In the genomic region with DNA sequence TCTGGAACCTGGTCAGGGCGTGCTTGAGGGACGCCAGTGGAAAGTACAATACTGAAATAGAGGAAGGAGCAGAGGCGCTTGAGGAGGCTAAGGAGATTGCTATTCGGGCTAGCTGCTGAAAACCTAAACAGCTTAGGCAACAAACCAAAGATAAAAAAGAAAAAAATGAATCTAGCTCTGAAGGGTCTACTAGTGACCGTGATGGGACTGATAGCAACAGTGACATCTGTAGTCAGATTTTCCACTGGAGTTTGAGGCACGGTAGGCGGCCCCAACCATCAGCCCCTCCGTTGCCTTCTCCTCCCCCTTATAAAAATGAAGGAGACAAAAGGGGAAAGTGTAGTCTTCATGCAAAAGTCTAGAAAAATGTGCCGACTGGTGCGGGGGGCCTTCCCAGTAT, we compare ENCODE assay signal across 26 mouse cellular contexts.
"Had no signal": no experiment of that assay in that cellular context is flagged by ENCODE, and none has a peak within 500 bp of the region (broad histone marks: within the 10 kb centered on the region; RNA-seq: fewer than 3 reads in every experiment).

No protein-coding gene starts in this region.

- ATAC-seq: forebrain, embryonic 13.5 days; forebrain, embryonic 14.5 days; forebrain, embryonic 15.5 days; forebrain, embryonic 16.5 days; forebrain, postnatal 0 days had no signal

- H3K27ac ChIP-seq: embryonic facial prominence, embryonic 10.5 days; embryonic facial prominence, embryonic 12.5 days; embryonic facial prominence, embryonic 13.5 days; embryonic facial prominence, embryonic 15.5 days; forebrain, embryonic 10.5 days; forebrain, embryonic 12.5 days; forebrain, embryonic 13.5 days; forebrain, embryonic 15.5 days; gastrocnemius, adult 2 months; heart, adult 2 months had no signal

- H3K36me3 ChIP-seq: embryonic facial prominence, embryonic 10.5 days; embryonic facial prominence, embryonic 12.5 days; embryonic facial prominence, embryonic 13.5 days; embryonic facial prominence, embryonic 15.5 days; forebrain, embryonic 10.5 days; forebrain, embryonic 12.5 days; forebrain, embryonic 15.5 days had no signal

- H3K4me1 ChIP-seq: embryonic facial prominence, embryonic 10.5 days; embryonic facial prominence, embryonic 12.5 days; embryonic facial prominence, embryonic 13.5 days; embryonic facial prominence, embryonic 15.5 days; forebrain, embryonic 10.5 days; forebrain, embryonic 12.5 days; forebrain, embryonic 13.5 days; forebrain, embryonic 15.5 days had no signal

- H3K9me3 ChIP-seq: embryonic facial prominence, embryonic 10.5 days; embryonic facial prominence, embryonic 12.5 days; embryonic facial prominence, embryonic 13.5 days; embryonic facial prominence, embryonic 15.5 days; forebrain, embryonic 12.5 days; forebrain, embryonic 13.5 days; forebrain, embryonic 15.5 days had no signal

- H3K27me3 ChIP-seq: embryonic facial prominence, embryonic 12.5 days; embryonic facial prominence, embryonic 13.5 days; embryonic facial prominence, embryonic 15.5 days; forebrain, embryonic 12.5 days; forebrain, embryonic 13.5 days; forebrain, embryonic 15.5 days had no signal

- H3K9ac ChIP-seq: embryonic facial prominence, embryonic 12.5 days; embryonic facial prominence, embryonic 13.5 days; embryonic facial prominence, embryonic 15.5 days; forebrain, embryonic 12.5 days; forebrain, embryonic 13.5 days; forebrain, embryonic 15.5 days; forebrain, postnatal 0 days had no signal

- H3K4me3 ChIP-seq: embryonic facial prominence, embryonic 10.5 days; embryonic facial prominence, embryonic 12.5 days; embryonic facial prominence, embryonic 13.5 days; embryonic facial prominence, embryonic 15.5 days; erythroblast, embryonic 14.5 days; forebrain, embryonic 10.5 days; forebrain, embryonic 12.5 days; forebrain, embryonic 13.5 days; forebrain, embryonic 15.5 days; gastrocnemius, adult 2 months; heart, adult 2 months had no signal

- H3K4me2 ChIP-seq: embryonic facial prominence, embryonic 12.5 days; embryonic facial prominence, embryonic 13.5 days; embryonic facial prominence, embryonic 15.5 days; forebrain, embryonic 12.5 days; forebrain, embryonic 13.5 days; forebrain, embryonic 15.5 days had no signal

- DNase-seq: cerebellum, adult 9-11 months; cerebellum, postnatal 10 days; cerebellum, postnatal 14 days; cerebellum, postnatal 25 days; cerebellum, postnatal 36 days; embryo, embryonic 11 days; forebrain, postnatal 0 days; gastrocnemius, adult 2 months; gastrocnemius, postnatal 10 days; gastrocnemius, postnatal 14 days; gastrocnemius, postnatal 25 days; gastrocnemius, postnatal 36 days; heart, adult 11 months; heart, adult 18-20 months; heart, adult 2 months had no signal
